Mouse (Mus musculus): ENCODE data around the gene Dennd2a. TPM values are rescaled to one million over a fixed set of nuclear protein-coding genes. Genes with fewer than 3 reads are reported as not detected.
"Not testable (repeated sequence)": the region's sequence is repeated elsewhere in the genome, so short reads cannot be mapped to it uniquely, and the experiment has no call there.

Dennd2a gene
- total RNA-seq, 2 experiments from 2014 or later = 5.8 to 6.2 TPM

GRCm38 (mm10) chr6:39450580-39450979 lies 107.1 kb downstream of the Dennd2a start:
- DNase-seq = no peak

GRCm38 (mm10) chr6:39447429-39448185 lies 110.1 kb downstream of the Dennd2a start:
- DNase-seq = no peak

- no peak for DNase-seq
These were observed 111.7 kb downstream of the Dennd2a start for GRCm38 (mm10) chr6:39445801-39446572.

- DNase-seq = no peak
These were observed 114.8 kb downstream of the Dennd2a start for GRCm38 (mm10) chr6:39442786-39443287.

- DNase-seq = no peak
These were observed 117.5 kb downstream of the Dennd2a start for GRCm38 (mm10) chr6:39440207-39440606.

GRCm38 (mm10) chr6:39437519-39437918 lies 120.1 kb downstream of the Dennd2a start:
- DNase-seq = not testable (repeated sequence)

- DNase-seq = no peak
These were observed 121.8 kb downstream of the Dennd2a start for GRCm38 (mm10) chr6:39435875-39436274.

- DNase-seq = no peak
These were observed 122.7 kb downstream of the Dennd2a start for GRCm38 (mm10) chr6:39434886-39435492.

GRCm38 (mm10) chr6:39434111-39434885 lies 123.4 kb downstream of the Dennd2a start:
- no peak for DNase-seq

GRCm38 (mm10) chr6:39433701-39434100 lies 124.0 kb downstream of the Dennd2a start:
- DNase-seq = no peak

GRCm38 (mm10) chr6:39433174-39433573 lies 124.5 kb downstream of the Dennd2a start:
- DNase-seq = no peak

GRCm38 (mm10) chr6:39430722-39431121 lies 126.9 kb downstream of the Dennd2a start:
- DNase-seq = no peak

GRCm38 (mm10) chr6:39429007-39429788 lies 128.5 kb downstream of the Dennd2a start:
- DNase-seq = no peak

- no peak for DNase-seq
These were observed 130.2 kb downstream of the Dennd2a start for GRCm38 (mm10) chr6:39427276-39428003.

GRCm38 (mm10) chr6:39426725-39427124 lies 130.9 kb downstream of the Dennd2a start:
- no peak for DNase-seq

GRCm38 (mm10) chr6:39425181-39425580 lies 132.5 kb downstream of the Dennd2a start:
- DNase-seq = no peak

- no peak for DNase-seq
These were observed 134.0 kb downstream of the Dennd2a start for GRCm38 (mm10) chr6:39423686-39424085.

- DNase-seq = no peak
These were observed 134.5 kb downstream of the Dennd2a start for GRCm38 (mm10) chr6:39423130-39423551.

GRCm38 (mm10) chr6:39420867-39421266 lies 136.8 kb downstream of the Dennd2a start:
- DNase-seq = no peak

Data from heart, adult 18-20 months (tissue).